Mouse (Mus musculus): ENCODE measurements around the gene Olfr99.
"Not testable (repeated sequence)": the region's sequence is repeated elsewhere in the genome, so short reads cannot be mapped to it uniquely, and the experiment has no call there.

The Olfr99 gene

DNA sequence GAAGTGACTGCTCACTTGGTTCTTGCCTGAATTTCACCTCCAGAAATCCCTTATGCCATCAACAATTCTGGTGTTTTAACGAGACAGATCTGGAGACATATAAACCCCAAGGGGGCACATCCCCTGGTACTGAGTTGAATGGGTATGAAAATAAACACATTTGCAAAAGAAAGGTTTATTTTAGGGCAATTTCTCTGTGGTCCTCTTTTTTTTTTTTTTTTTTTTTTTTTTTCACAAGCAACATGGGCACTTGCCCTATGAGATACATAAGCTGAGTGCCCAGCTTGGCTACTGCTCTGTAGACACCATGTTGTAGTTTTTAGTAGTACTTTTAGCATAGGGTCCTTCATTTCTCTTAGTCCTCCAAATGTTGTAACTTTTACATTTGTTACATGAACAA is at the start of gene Olfr99:
Gene Olfr99, minus strand, starts transcription at position 101 of the 400 bp plus-strand sequence.
- no peak for DNase-seq (ENCODE audit: low spot score in 2 of 2)

GRCm38 (mm10) chr17:37316954-37317353 is 33.7 kb upstream of the Olfr99 start, which contains the start of gene Olfr102:
Gene Olfr102 (minus strand): TSS chr17:37317054.
- no peak for DNase-seq (ENCODE audit: low spot score in 2 of 2)

- no peak for DNase-seq (ENCODE audit: low spot score in 2 of 2)
Observed at GRCm38 (mm10) chr17:37310146-37310699, 27.0 kb upstream of the Olfr99 start.

DNA sequence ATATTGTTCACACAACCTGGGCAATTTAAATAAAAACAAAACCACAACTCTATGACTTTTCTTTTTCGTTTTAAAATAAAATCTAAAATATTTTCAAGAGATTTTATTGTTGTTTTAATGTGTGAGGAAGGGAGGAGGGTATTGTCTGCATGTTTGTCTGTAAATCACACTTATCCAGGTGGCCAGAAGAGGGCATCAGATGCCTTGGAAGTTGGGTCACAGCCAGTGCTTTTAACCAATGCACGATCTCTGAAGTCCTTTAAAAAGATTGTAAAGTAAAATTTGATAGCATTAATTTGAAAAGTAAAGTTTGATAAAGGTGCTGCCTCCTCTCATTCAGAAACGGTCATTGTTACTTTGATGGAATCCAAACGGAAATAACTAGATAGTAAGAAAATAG is 25.2 kb upstream of the Olfr99 start:
- DNase-seq (ENCODE audit: low spot score in 2 of 2), result no peak

- no peak for DNase-seq (ENCODE audit: low spot score in 2 of 2)
Observed at GRCm38 (mm10) chr17:37304213-37304612, 21.0 kb upstream of the Olfr99 start, which contains the start of gene Olfr101. Gene Olfr101 (minus strand): TSS chr17:37304313.

DNA sequence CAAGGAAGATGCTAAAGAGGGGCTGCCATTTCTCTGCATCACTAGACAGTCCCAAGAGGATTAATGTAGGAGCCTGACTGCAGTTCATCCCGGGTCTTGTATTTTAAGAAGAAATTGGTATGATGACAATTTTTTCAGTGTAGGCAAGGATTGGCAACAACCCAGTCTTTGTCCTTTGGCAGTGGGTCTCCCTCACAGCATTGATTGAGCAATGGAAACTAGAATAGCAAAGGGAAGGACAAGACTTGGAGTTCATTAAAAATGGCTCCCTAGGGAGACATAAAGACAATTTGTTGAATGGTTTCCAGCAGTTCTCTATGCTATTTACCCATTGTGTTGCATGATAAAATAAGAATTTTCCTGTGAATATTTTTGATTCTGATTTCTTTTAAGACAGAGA is 2.9 kb downstream of the Olfr99 start:
- peak in 1 of 2 experiments; percentile 13 for DNase-seq (ENCODE audit: low spot score in 2 of 2)

DNA sequence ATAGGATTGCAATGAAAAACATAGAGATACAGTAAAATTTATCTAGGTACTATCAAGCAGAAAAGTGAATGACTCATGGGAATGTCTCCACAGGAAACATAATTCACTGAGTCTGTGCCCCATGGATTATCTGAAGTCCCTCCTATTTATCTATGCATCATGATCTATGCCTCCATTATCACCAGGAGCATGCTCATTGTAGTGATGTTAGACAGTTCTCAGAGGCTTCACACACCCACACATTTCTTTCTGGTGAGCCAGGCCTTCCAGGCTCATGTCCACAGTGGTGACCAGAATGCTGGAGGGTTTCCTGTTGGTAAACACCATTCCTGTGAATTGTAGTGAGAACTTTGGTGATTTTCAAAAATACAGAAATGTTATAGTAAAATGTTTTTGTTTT is 6.7 kb downstream of the Olfr99 start:
- DNase-seq (ENCODE audit: low spot score in 2 of 2), result no peak

GRCm38 (mm10) chr17:37275626-37276248 is 7.5 kb downstream of the Olfr99 start:
- DNase-seq (ENCODE audit: low spot score in 2 of 2), result no peak

- peak; percentile 38 to 63 for DNase-seq (ENCODE audit: low spot score in 2 of 2)
Observed at GRCm38 (mm10) chr17:37270702-37271092, 12.6 kb downstream of the Olfr99 start.

GRCm38 (mm10) chr17:37270058-37270701 is 13.1 kb downstream of the Olfr99 start, which contains the start of gene H2-M3:
Gene H2-M3 (plus strand): TSS chr17:37270220.
- peak; percentile 91 to 92 for DNase-seq (ENCODE audit: low spot score in 2 of 2)

GRCm38 (mm10) chr17:37263626-37264025 is 19.6 kb downstream of the Olfr99 start, which contains the start of gene Olfr98:
Gene Olfr98 (minus strand): TSS chr17:37263749.
- DNase-seq (ENCODE audit: low spot score in 2 of 2), result peak in 1 of 2 experiments; percentile 12

GRCm38 (mm10) chr17:37250544-37250943 is 32.7 kb downstream of the Olfr99 start:
- DNase-seq (ENCODE audit: low spot score in 2 of 2), result peak; percentile 9 to 10

- no peak for DNase-seq (ENCODE audit: low spot score in 2 of 2)
Observed at GRCm38 (mm10) chr17:37249460-37249859, 33.8 kb downstream of the Olfr99 start.

GRCm38 (mm10) chr17:37246715-37247114 is 36.5 kb downstream of the Olfr99 start:
- DNase-seq (ENCODE audit: low spot score in 2 of 2), result peak in 1 of 2 experiments; percentile 9

- no peak for DNase-seq (ENCODE audit: low spot score in 2 of 2)
Observed at GRCm38 (mm10) chr17:37242198-37242597, 41.1 kb downstream of the Olfr99 start.

- not testable (repeated sequence) for DNase-seq (ENCODE audit: low spot score in 2 of 2)
Observed at GRCm38 (mm10) chr17:37237230-37237629, 46.0 kb downstream of the Olfr99 start, which contains the start of gene Olfr97. Gene Olfr97 (minus strand): TSS chr17:37237330.

Data from urinary bladder, postnatal 36 days (tissue).